Mouse (Mus musculus): ENCODE measurements at regions not wholly inside any gene's neighbourhood (a gene's known extent, or its start where the extent isn't known, plus 50 kb on each side); places are given as distances from the start of the nearest gene placed in this dataset.

DNA sequence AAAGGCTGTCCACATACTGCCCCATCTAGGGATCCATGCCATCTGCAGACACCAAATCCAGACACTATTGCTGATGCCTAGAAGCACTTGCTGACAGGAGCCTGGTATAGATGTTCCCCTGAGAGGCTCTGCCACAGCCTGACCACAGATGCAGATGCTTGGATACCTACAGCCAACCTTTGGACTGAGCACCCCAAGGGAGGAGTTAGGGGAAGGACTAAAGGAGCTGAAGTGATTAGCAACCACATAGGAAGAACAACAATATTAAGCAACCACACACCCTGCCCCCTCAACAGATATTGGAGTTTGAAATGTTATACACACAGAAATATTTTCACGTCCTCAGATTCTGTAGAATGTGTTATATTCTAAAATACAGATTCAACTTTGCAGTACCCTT lies 53.9 kb upstream of the Atxn7l3b start:
- no peak for DNase-seq (ENCODE audit: extremely low read depth, low read depth, low spot score)
- TF ChIP-seq POLR2A (IDR thresholded peaks at IDR 0.05; ENCODE audit: extremely low read depth, insufficient read depth, low read length) (no peak), CTCF (IDR thresholded peaks at IDR 0.05; ENCODE audit: low read depth, low read length) (no peak)
- 76% methylated on average over 1 of the region's 1 CpGs for WGBS
- Histone ChIP-seq H3K27ac (replicated peaks; ENCODE audit: insufficient read depth, low read depth, low read length) (no peak overlapping the region), H3K4me3 (ENCODE audit: insufficient read depth, low read depth, low read length) (no peak overlapping the region), H3K27me3 (ENCODE audit: control insufficient read depth, insufficient read depth, low read length) (no peaks in the 10 kb centered on the region), H3K9ac (ENCODE audit: low read depth, low read length) (no peak overlapping the region), H3K79me2 (ENCODE audit: control insufficient read depth, insufficient read depth, low read length) (no peaks in the 10 kb centered on the region), H3K36me3 (ENCODE audit: control insufficient read depth, insufficient read depth, low read length) (no peaks in the 10 kb centered on the region), H3K4me1 (ENCODE audit: control insufficient read depth, insufficient read depth, low read length) (no peaks in the 10 kb centered on the region)

All from liver, adult 2 months (tissue).